Mouse (Mus musculus) stomach, postnatal 0 days (tissue): ENCODE results near the gene Galnt7. TPM values are rescaled to one million over a fixed set of nuclear protein-coding genes. Genes with fewer than 3 reads are reported as not detected.

ENCODE experiments used
- ATAC-seq: fragments of 200-750 bp; cut with Nextera tagmentation; 2 replicates; pipeline ENCODE4 v1.8.0; 2017; ENCODE audit not compliant: low FRiP score, low TSS enrichment
- DNase-seq: peaks from one replicate; pipeline ENCODE4 v3.0.0-alpha.2; 2016; ENCODE audit warnings: low spot score
- H3K27ac ChIP-seq: fragments of 300-500 bp; sonication (generic); replicated peaks from 2 replicates; pipeline ENCODE4 v1.5.1; 2014; ENCODE audit warnings: mild to moderate bottlenecking, control low read depth
- H3K27me3 ChIP-seq: fragments of 300-500 bp; sonication (generic); 2 replicates; pipeline ENCODE4 v1.6.1; 2014; ENCODE audit warnings: low read length; ENCODE audit not compliant: control insufficient read depth, insufficient read depth
- H3K36me3 ChIP-seq: fragments of 300-500 bp; sonication (generic); 2 replicates; pipeline ENCODE4 v1.6.1; 2014; ENCODE audit warnings: low read length, mixed read lengths; ENCODE audit not compliant: control insufficient read depth, insufficient read depth
- H3K4me1 ChIP-seq: fragments of 300-500 bp; sonication (generic); replicated peaks from 2 replicates; pipeline ENCODE4 v1.6.1; 2014; ENCODE audit warnings: antibody characterized with exemption; ENCODE audit not compliant: control insufficient read depth, insufficient read depth
- H3K4me2 ChIP-seq: fragments of 300-500 bp; sonication (generic); replicated peaks from 2 replicates; pipeline ENCODE4 v1.6.1; 2014; ENCODE audit warnings: low read depth, mild to moderate bottlenecking, control low read depth, moderate library complexity
- H3K4me3 ChIP-seq: fragments of 300-500 bp; sonication (generic); 2 replicates; pipeline ENCODE4 v1.5.1; 2014; ENCODE audit warnings: low read depth, low read length, control low read depth
- H3K9ac ChIP-seq: fragments of 300-500 bp; sonication (generic); 2 replicates; pipeline ENCODE4 v1.6.1; 2014; ENCODE audit warnings: mild to moderate bottlenecking, low read length, control low read depth, mixed read lengths
- H3K9me3 ChIP-seq: fragments of 300-500 bp; sonication (generic); 2 replicates; pipeline ENCODE4 v1.6.1; 2016; ENCODE audit warnings: low read length; ENCODE audit not compliant: control insufficient read depth
- CTCF ChIP-seq: IDR thresholded peaks from 2 replicates; pipeline ENCODE4 v1.5.1; 2016; ENCODE audit warnings: antibody characterized with exemption, low read depth, mild to moderate bottlenecking, moderate library complexity
- EP300 ChIP-seq: optimal IDR thresholded peaks from 2 replicates; pipeline ENCODE3; 2016; ENCODE audit warnings: antibody characterized with exemption
- WGBS: fragments of 180-500 bp; shearing (Covaris S2); extraction: QIAGEN DNeasy Blood & Tissue Kit; methylation state at CpG from one replicate; pipeline ENCODE4 v1.1.7; 2014; 5-methylcytosine and 5-hydroxymethylcytosine counted together
- polyA plus RNA-seq: library from polyadenylated mRNA; unstranded; fragments of >200 nt; fragmentation: Nextera tagmentation; extraction: Ambion mirVana; gene quantifications from 2 replicates; pipeline ENCODE4 v1.2.1, GENCODE M21; 2015

Gene Galnt7
- polyA plus RNA-seq, 1 experiment from 2014 or later = 30.6 TPM

DNA sequence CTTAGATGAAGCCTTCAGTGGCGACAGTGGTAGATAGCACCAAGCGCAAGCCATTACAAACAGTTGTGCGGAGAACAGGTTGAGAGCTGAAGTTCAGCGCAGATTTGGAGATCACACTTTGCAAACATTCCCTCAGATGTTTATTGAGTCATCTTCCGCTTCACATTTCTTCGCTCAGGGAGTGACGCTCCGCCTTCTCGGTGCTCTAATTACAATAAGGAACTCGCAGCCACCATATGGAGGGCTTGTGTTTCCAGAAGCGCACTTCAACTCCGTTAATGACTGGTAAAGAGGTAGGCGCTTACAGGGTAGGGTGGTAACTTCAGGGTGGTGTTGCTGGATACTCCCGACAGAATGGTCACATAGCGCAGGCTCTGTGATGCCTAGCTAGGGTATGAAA, 89.1 kb downstream of the Galnt7 start:
- ATAC-seq (no peak), DNase-seq (no peak)
- H3K9me3 ChIP-seq = no peaks in the 10 kb centered on the region
- no peaks in the 10 kb centered on the region for H3K36me3 ChIP-seq
- no peaks in the 10 kb centered on the region for H3K4me1 ChIP-seq
- no peak overlapping the region for H3K27ac ChIP-seq
- TF ChIP-seq EP300 = no peak
- no peak for TF ChIP-seq CTCF
- no peaks in the 10 kb centered on the region for H3K27me3 ChIP-seq
- WGBS = 75% methylated on average over 15 of the region's 15 CpGs
- H3K9ac ChIP-seq = no peak overlapping the region
- no peak overlapping the region for H3K4me2 ChIP-seq
- H3K4me3 ChIP-seq = no peak overlapping the region

DNA sequence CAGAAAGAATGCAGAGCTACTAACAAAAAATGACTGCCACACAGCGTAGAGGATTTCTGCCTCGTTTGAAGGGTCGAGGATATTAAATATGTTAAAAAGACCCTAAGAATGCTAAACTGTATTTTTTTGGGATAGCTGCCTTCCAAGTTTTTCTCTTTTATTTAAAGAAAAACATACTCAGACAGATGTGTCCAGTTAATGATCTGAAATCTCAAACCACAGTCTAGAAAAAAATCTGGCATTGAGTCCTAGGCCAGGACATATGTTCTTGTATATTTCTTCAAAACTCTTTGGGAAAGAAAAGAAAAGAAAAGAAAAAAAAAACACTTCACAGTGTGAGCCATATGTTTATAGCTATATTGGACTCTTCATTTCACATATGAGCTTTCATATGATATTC, 90.1 kb downstream of the Galnt7 start:
- DNase-seq (no peak), ATAC-seq (no peak)
- Histone ChIP-seq H3K36me3 (no peaks in the 10 kb centered on the region), H3K9me3 (no peaks in the 10 kb centered on the region), H3K27me3 (no peaks in the 10 kb centered on the region), H3K9ac (no peak overlapping the region), H3K4me3 (no peak overlapping the region), H3K4me2 (no peak overlapping the region), H3K27ac (no peak overlapping the region), H3K4me1 (no peaks in the 10 kb centered on the region)
- TF ChIP-seq CTCF (no peak), EP300 (no peak)
- WGBS = 64% methylated on average over 3 of the region's 3 CpGs

DNA sequence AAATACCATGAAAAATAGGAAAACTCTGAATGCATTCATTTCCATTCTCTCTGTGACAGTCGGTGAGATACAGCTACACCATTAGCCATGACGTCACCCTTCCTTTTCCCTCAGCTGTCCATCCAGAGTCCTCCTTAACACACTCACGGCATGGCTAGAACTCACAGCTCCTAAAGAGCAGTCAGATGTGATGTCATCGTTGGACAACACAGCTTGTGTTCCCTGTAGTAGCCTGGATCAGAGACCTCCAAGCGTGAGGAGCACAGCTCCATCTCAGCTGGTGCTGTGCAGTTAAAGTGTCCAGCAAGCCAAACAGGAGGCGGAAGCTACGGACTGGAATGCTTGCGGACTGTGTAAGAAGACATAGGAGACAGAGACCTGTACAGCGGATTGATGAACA, 91.9 kb downstream of the Galnt7 start:
- WGBS = 84% methylated on average over 9 of the region's 9 CpGs
- ATAC-seq = no peak
- no peak overlapping the region for H3K4me3 ChIP-seq
- H3K4me2 ChIP-seq = no peak overlapping the region
- no peaks in the 10 kb centered on the region for H3K4me1 ChIP-seq
- TF ChIP-seq EP300 = no peak
- no peak for TF ChIP-seq CTCF
- no peak for DNase-seq
- no peak overlapping the region for H3K27ac ChIP-seq
- no peaks in the 10 kb centered on the region for H3K27me3 ChIP-seq
- H3K36me3 ChIP-seq = no peaks in the 10 kb centered on the region
- H3K9ac ChIP-seq = no peak overlapping the region
- no peaks in the 10 kb centered on the region for H3K9me3 ChIP-seq

DNA sequence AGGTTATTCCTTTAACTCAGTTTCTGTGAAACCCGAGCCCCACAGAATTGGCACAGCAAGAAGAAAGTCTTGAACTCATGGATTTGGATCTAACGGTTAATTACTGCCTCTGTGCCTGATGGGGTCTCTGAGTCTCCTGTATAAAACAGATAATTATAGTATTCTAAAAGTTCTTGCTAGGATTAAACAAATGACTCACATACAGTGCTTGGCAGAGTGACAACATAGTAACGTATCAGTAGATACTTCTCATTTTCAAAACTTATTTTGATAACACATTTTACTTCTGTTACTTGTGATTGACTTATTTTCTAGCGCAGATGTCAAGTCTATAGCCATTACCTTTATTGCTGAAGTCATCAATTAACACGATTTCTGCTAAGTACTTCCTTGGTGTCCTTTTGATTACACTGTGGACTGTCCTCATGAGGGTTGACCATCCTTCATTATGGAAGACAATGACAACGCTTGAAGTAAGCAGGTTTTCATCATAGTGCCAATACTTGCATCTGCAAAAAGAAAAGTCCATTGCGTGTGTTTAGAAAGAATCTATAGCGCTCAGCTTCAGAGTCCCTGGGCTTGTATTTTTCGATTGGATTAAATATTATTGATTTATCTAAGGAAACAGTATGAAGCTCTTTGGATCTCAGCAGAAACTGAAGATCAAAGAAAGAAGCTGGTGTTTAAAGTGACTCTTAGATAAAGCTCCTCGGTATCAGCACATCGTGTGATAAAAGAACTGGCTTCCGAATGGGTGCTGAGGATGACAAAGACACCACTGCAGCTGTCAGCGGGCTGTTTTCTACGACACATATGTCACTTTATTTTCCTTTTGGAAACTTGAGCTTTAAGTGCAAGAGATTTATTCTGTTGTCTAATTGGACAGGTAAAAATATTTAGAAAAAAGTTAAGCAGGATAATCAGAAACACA, 100.5 kb downstream of the Galnt7 start:
- TF ChIP-seq CTCF = no peak
- TF ChIP-seq EP300 = no peak
- Histone ChIP-seq H3K27me3 (no peaks in the 10 kb centered on the region), H3K4me3 (no peak overlapping the region), H3K36me3 (no peaks in the 10 kb centered on the region), H3K4me2 (no peak overlapping the region), H3K9ac (no peak overlapping the region), H3K4me1 (no peaks in the 10 kb centered on the region), H3K27ac (no peak overlapping the region), H3K9me3 (no peaks in the 10 kb centered on the region)
- DNase-seq (no peak), ATAC-seq (no peak)
- 81% methylated on average over 14 of the region's 14 CpGs for WGBS

DNA sequence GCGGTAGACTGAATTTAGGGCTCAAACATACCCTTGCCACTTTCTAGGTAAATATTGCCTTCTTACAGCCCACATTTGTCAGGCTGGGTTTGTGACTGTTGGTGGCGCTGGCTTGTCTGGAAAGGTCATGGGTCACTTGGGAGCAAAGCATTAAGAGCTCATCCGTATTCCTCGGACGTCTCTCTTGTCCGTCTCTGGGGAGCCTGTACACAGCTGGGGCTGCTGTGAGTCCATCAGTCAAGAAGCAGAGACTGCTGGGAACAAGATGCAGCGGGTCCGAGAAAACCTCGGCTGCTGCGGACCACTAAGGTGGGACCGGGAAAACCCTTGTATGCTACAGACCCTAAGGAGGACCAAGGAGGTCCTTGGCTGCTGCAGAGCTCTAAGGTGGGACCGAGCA, 105.3 kb downstream of the Galnt7 start:
- Histone ChIP-seq H3K9ac (no peak overlapping the region), H3K9me3 (no peaks in the 10 kb centered on the region), H3K27me3 (no peaks in the 10 kb centered on the region), H3K4me3 (no peak overlapping the region), H3K27ac (no peak overlapping the region), H3K4me2 (no peak overlapping the region), H3K36me3 (no peaks in the 10 kb centered on the region; the same call in 1 of the 2 replicates), H3K4me1 (no peaks in the 10 kb centered on the region)
- 50% methylated on average over 12 of the region's 12 CpGs for WGBS
- no peak for DNase-seq
- no peak for ATAC-seq
- TF ChIP-seq CTCF (no peak), EP300 (no peak)

DNA sequence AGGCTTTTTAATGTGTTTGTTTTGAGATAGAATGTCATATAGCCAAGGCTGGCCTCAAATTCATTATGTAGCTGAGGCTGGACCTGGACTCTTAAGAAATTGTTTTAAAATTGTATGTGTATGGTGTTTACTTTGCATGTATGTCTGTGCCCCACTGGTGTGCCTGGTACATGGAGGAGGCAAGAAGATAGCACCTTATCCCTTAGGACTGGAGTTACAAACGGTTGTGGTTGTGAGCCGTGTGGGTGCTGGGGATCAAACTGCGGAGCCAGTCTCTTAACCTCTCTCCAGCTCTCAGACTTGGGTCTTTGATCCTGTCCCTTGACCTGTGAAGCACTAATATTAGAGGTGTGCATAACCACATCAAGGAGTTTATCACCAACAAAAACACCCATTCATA, 106.0 kb downstream of the Galnt7 start:
- Histone ChIP-seq H3K36me3 (no peaks in the 10 kb centered on the region; the same call in 1 of the 2 replicates), H3K27ac (no peak overlapping the region), H3K9me3 (no peaks in the 10 kb centered on the region), H3K4me1 (no peaks in the 10 kb centered on the region), H3K27me3 (no peaks in the 10 kb centered on the region), H3K9ac (no peak overlapping the region), H3K4me2 (no peak overlapping the region), H3K4me3 (no peak overlapping the region)
- no peak for DNase-seq
- TF ChIP-seq EP300 = no peak
- TF ChIP-seq CTCF = no peak
- WGBS = 87% methylated on average over 3 of the region's 3 CpGs
- no peak for ATAC-seq
